Mouse (Mus musculus) kidney, postnatal 10 days (tissue): ENCODE results near the gene Hcrt.

Experiments
- DNase-seq: peaks from one replicate; pipeline ENCODE4 v3.0.0; 2021; ENCODE audit warnings: mixed read lengths

Gene Hcrt

GRCm38 (mm10) chr11:100766726-100767125 lies 4.0 kb upstream of the Hcrt start:
- DNase-seq: no peak

GRCm38 (mm10) chr11:100761547-100762045 lies 1.1 kb downstream of the Hcrt start:
- DNase-seq: peak; percentile 90

- peak; percentile 45 for DNase-seq
Measured at GRCm38 (mm10) chr11:100759611-100760233, 3.0 kb downstream of the Hcrt start, which contains the start of gene Kcnh4. Gene Kcnh4 (minus strand): TSS chr11:100759942.

DNA sequence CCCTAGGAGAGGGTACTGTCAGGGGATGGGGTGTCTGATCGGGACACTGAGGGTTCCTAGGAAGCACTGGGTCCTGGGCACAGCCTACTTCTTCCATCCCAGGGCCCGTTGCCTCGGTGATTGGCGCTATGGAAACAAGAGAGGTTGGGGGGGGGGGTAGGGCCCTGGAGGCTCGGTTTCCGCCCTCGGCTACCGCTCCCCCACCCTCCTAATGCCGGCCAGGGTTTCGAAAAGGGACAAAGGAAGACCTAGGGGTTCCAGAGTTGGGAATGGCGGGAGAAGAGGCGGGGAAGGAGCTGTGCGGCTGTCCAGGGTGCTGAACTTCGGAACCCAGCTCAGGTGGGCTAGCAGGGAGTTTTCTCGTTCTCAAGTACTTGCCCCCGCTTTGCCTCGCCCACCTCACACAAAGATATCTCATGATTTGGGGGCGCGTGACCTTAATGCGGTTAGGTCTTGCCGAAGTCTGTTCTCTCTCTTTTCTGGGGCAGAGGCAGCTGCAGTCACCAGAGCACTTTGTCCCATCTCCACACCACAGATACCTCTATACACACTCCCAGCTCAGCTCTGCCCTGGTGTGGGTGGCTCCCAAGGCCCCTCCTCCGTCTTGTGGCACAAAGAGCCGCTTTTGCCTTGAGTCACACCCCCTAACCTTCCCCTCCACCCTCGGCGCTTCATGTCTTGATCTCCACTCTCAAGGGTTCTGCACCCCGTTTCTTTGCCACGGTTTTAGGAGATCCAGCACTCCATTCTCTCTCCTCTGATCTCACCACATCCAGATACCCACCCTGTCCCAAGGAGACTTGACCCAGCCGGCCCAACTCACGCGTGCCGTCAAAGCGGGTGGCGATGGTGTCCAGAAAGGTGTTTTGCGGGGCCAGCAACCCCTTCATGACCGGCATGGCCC lies 3.8 kb downstream of the Hcrt start:
- DNase-seq: peak; percentile 80

GRCm38 (mm10) chr11:100757566-100757965 lies 5.2 kb downstream of the Hcrt start:
- DNase-seq: no peak

DNA sequence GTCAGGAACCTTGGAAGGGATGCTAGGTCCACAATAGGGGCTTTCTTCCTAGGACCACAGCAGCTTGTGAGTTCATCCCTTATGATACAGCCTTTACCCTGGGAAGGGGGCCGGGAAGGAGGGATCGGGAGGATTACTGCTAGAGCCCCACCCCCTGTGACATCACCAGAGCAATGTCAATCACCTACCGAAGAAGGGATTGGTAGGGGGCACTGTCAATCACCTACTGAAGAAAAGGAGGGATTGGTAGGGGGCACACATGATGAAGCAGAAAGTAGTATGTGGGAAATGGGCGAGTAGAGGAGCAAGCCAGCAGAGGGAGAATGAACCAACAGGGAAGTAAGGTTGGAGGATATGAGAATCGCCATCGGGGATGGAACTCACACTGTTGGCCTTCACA lies 6.3 kb downstream of the Hcrt start:
- DNase-seq: no peak

GRCm38 (mm10) chr11:100754693-100755057 lies 8.1 kb downstream of the Hcrt start:
- no peak for DNase-seq

- DNase-seq: no peak
Measured at GRCm38 (mm10) chr11:100754021-100754692, 8.6 kb downstream of the Hcrt start.

DNA sequence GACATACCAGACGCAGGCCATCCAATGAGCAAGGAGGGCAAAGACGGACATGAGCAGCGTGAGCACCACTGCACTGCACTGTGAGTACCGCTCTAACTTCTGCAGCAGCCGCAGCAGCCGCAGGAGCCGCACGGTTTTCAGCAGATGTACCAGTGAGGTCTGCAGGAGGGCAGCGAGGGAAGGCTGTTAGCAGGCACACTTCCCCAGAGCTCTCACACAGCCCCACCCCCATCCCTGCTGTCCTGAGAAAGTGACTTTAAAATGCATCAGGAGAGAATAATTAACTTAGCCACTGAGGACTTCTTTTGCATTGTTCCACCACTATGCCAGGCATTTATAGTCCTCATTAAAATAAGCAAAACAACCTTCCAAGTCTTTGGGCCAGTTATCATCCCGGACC lies 10.4 kb downstream of the Hcrt start:
- DNase-seq: peak; percentile 39

GRCm38 (mm10) chr11:100750127-100750526 lies 12.6 kb downstream of the Hcrt start:
- no peak for DNase-seq

GRCm38 (mm10) chr11:100749469-100749868 lies 13.3 kb downstream of the Hcrt start:
- DNase-seq: no peak

DNA sequence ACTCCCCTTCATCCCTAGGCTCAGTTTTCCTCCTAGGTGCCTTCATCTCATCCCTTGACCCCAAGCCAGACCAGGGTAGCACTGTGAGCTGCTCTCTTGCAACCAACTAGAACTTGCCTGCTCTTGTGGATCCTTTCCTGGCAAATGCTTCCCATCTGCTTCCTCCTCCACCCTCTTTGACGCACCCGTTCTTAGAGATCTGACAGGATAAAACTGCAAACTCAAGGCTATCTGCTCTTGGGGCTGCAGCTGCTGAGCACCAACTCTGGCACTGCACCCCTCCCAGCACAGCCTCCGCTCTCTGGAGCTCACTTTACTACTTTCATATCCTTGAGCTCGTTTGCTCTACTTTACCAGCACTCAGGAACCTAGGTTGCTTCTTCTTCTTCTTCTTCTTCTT lies 14.1 kb downstream of the Hcrt start:
- no peak for DNase-seq

DNA sequence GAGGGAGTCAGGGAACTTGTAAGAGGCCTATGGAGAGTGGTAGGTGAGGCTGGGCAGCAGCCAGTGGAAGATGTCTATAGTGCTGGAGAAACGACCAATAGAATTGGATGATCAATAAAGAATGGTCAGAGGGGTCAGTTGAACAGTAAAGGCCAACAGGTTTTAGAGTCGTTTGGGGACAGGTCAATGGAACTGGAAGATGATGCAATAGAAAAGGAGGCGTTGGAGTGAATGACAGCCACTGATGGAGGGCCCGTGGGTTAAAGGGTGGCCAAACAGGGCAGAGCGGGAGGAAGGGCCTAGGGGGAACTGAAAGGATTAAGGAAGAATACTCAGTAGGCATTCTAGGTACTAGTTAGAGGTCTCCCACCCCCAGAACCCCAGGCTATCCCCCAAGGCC lies 15.6 kb downstream of the Hcrt start:
- no peak for DNase-seq

DNA sequence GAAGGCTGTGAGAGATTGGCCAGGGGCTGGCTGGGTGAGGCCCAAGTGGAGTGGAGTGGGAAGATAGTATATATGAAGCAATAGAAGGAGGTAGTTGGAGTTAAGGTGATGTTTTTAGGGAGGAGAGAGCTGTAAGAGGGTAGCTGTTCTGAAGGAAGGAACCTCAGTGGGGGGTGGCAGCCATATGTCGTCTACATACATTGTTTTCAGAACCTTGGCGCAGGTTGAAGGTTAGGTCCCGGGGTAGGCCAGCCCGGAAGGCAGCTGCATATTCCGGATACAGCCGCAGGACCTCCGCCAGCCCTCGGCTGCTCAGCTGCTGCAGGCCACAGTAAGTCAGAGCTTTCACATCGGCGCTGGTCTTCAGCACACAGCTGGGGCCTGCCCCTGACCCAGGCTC lies 16.2 kb downstream of the Hcrt start:
- DNase-seq: no peak

DNA sequence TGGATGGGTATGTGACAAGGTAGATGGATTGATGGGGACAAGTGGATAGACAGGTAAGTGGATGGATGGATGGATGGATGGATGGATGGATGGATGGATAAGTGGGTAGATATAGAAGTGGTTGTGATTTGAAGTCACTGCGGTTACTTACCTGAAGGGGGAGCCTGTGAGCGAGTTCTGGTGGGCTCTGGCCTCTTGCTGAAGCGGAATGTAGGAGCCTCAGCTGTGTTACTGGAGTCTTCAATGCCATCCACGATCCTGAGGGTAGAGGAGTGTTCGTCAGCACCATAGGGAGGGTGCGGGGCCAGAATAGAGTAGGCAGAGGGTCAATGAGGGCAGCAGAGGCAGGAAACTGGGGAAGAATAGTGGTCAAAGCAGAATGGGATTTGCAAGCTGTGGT lies 17.6 kb downstream of the Hcrt start:
- DNase-seq: peak; percentile 68

DNA sequence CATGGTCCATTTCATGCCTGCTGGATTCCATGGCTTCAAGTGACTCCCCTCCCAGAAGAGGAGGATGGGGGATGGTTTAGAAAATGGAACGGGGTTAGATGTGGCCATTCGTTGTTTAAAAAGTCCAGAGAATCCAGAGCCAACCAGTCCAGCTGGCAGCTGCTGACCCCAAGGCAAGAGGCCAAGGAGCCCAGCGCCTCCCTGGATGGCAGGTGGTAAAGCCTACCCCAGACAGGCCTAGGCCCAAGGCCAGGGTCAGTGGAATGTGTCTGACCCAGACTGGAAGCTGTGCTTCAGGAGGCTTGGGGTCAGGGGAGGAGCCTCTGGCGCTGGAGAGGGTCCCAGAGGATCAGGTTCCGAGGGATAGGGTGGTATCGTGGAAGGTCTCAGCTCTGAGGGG lies 21.4 kb downstream of the Hcrt start:
- peak; percentile 48 for DNase-seq

- no peak for DNase-seq
Measured at GRCm38 (mm10) chr11:100738749-100739148, 24.0 kb downstream of the Hcrt start.

GRCm38 (mm10) chr11:100738066-100738604 lies 24.6 kb downstream of the Hcrt start, which contains the start of gene Rab5c:
Gene Rab5c (minus strand): TSS chr11:100738215.
- DNase-seq: peak; percentile 99

- peak; percentile 28 for DNase-seq
Measured at GRCm38 (mm10) chr11:100737105-100737733, 25.5 kb downstream of the Hcrt start.

DNA sequence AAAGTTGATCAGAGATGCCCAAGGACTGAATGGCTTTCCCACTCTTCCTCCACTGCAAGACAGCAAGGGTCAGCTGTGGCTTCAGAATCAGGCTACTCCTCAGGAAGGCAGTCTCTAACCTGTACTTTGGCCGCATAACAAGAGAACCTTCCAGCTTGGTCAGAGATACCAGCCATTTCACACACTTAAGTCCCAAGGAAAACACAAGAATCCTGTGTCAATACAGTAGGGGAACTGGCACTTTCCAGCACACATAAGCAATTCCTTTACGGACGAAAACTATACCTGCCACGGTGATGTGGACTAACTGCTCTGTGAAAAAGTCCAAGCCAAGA lies 26.0 kb downstream of the Hcrt start:
- DNase-seq: peak; percentile 25

- peak; percentile 23 for DNase-seq
Measured at GRCm38 (mm10) chr11:100735954-100736745, 26.6 kb downstream of the Hcrt start.
